Mouse (Mus musculus) forebrain, embryonic 12.5 days (tissue): Measurements from ENCODE around the gene Gm28043. TPM values are rescaled to one million over a fixed set of nuclear protein-coding genes. Genes with fewer than 3 reads are reported as not detected.

Source experiments
- ATAC-seq: fragments of 200-750 bp; cut with Nextera tagmentation; 2 replicates; pipeline ENCODE4 v1.8.0; 2017; ENCODE audit warnings: moderate TSS enrichment; ENCODE audit not compliant: low FRiP score
- H3K27ac ChIP-seq: fragments of 300-500 bp; sonication (generic); 2 replicates; pipeline ENCODE4 v1.5.1; 2016; ENCODE audit warnings: mild to moderate bottlenecking
- H3K27me3 ChIP-seq: fragments of 300-500 bp; sonication (generic); 2 replicates; pipeline ENCODE4 v1.6.1; 2016; ENCODE audit warnings: mild to moderate bottlenecking
- H3K36me3 ChIP-seq: fragments of 300-500 bp; sonication (generic); replicated peaks from 2 replicates; pipeline ENCODE4 v1.6.1; 2016; ENCODE audit warnings: mild to moderate bottlenecking
- H3K4me1 ChIP-seq: fragments of 300-500 bp; sonication (generic); 2 replicates; pipeline ENCODE4 v1.6.1; 2016
- H3K4me2 ChIP-seq: fragments of 300-500 bp; sonication (generic); 2 replicates; pipeline ENCODE4 v1.6.1; 2016; ENCODE audit warnings: mild to moderate bottlenecking, moderate library complexity
- H3K4me3 ChIP-seq: fragments of 300-500 bp; sonication (generic); replicated peaks from 2 replicates; pipeline ENCODE4 v1.5.1; 2016; ENCODE audit warnings: mild to moderate bottlenecking
- H3K9ac ChIP-seq: fragments of 300-500 bp; sonication (generic); 2 replicates; pipeline ENCODE4 v1.6.1; 2016; ENCODE audit warnings: mild to moderate bottlenecking
- H3K9me3 ChIP-seq: fragments of 300-500 bp; sonication (generic); 2 replicates; pipeline ENCODE4 v1.6.1; 2016
- WGBS: fragments of 180-500 bp; shearing (Covaris S2); methylation state at CpG from one replicate; pipeline ENCODE4 v1.1.7; 2016; 5-methylcytosine and 5-hydroxymethylcytosine counted together
- polyA plus RNA-seq: library from polyadenylated mRNA; unstranded; fragments of >200 nt; fragmentation: Nextera tagmentation; extraction: Ambion mirVana; gene quantifications from 2 replicates; pipeline ENCODE4 v1.2.1, GENCODE M21; 2016

Gene Gm28043
- polyA plus RNA-seq, 1 experiment from 2014 or later = 4.6 TPM

DNA sequence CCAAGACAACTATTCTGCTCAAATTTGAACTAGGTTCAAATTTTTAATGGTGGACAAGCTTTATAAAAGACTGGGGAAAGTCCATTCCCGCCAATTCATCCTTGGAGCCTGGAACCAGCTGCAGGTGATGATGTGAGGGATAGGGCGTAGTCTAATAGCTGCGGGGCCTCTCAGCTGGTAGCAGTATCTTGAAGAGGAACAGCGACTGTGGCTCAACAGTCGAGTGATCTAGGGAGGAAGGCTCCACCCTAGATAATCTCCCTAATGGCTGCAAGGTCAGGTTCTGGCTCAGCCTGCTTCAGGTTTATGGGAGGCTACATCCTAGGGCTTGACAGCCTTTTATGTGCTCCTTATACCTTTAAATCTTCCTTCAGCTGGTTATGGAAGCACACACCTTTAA, 14.9 kb downstream of the Gm28043 start:
- no peak for ATAC-seq
- 93% methylated on average over 5 of the region's 5 CpGs for WGBS

DNA sequence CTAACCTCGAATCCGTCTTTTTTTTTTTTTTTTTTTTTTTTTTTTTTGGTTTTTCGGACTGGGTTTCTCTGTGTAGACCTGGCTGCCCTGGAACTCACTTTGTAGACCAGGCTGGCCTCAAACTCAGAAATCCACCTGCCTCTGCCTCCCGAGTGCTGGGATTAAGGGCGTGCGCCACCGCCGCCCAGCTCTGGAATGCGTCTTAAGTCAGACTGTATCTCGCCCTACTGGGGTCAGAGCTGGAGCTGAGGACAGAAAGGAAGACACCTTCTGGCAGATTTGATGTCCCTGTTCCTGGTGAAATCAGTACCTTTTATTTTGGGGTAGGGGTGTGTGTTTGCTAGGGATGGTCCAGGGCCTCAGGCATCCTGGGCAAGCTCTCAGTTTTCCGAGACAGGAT, 17.6 kb downstream of the Gm28043 start:
- no peaks in the 10 kb centered on the region for H3K9me3 ChIP-seq
- H3K27ac ChIP-seq = no peak overlapping the region
- H3K4me2 ChIP-seq = no peak overlapping the region
- ATAC-seq = no peak
- H3K9ac ChIP-seq = no peak overlapping the region
- no peaks in the 10 kb centered on the region for H3K27me3 ChIP-seq
- no peaks in the 10 kb centered on the region for H3K4me1 ChIP-seq
- WGBS = 95% methylated on average over 11 of the region's 11 CpGs
- no peak overlapping the region for H3K4me3 ChIP-seq
- peaks cover 88% of the 10 kb centered on the region for H3K36me3 ChIP-seq

More for the DNA sequence above, 14.9 kb downstream of the Gm28043 start:
- no peaks in the 10 kb centered on the region for H3K9me3 ChIP-seq
- no peak overlapping the region for H3K4me3 ChIP-seq
- H3K27ac ChIP-seq = no peak overlapping the region
- H3K9ac ChIP-seq = no peak overlapping the region
- no peaks in the 10 kb centered on the region for H3K4me1 ChIP-seq
- H3K36me3 ChIP-seq = peaks cover 89% of the 10 kb centered on the region
- H3K4me2 ChIP-seq = no peak overlapping the region
- no peaks in the 10 kb centered on the region for H3K27me3 ChIP-seq

DNA sequence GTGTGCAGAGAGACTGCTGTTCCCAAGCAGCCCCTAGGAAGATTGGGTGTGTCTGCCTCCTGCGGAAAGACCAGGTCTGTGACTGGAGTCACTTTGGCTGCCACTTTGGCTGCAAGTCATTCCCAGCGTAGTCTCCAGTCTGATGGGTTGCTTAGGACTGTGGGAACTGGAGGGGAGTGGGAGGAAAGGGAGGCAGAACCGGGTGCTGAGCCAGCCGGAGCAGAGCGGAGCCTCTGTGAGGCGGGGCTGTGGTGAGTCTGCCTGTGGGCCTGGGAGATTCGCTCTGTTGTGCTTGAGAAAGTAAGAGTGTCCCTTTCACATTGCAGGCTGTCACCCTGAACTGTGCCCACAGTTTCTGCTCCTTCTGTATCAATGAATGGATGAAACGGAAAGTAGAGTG, 20.8 kb downstream of the Gm28043 start:
- H3K27me3 ChIP-seq = no peaks in the 10 kb centered on the region
- ATAC-seq = no peak
- no peak overlapping the region for H3K4me2 ChIP-seq
- H3K9ac ChIP-seq = no peak overlapping the region
- peaks cover 89% of the 10 kb centered on the region for H3K36me3 ChIP-seq
- no peak overlapping the region for H3K27ac ChIP-seq
- 90% methylated on average over 8 of the region's 8 CpGs for WGBS
- H3K9me3 ChIP-seq = no peaks in the 10 kb centered on the region
- no peaks in the 10 kb centered on the region for H3K4me1 ChIP-seq
- H3K4me3 ChIP-seq = no peak overlapping the region

DNA sequence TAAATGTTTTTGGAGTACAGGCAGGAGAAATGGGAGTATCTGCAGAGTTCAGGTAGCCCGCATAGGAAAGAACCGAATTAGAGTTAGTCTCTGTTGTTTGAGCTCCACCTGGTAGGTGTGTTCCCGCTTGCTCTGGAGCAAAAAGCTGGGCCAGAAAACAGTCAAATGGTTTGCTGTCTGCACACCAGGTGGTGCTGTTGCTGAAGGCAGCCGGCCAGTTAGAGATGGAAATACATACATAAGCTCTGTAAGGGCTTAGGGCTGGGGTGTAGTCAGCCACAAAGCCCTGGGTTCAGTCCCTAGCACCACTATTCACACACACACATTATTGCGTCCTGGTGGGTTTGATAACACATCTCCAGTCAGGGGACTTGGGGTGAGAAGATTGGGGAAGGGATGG, 21.4 kb downstream of the Gm28043 start:
- no peak overlapping the region for H3K9ac ChIP-seq
- H3K27me3 ChIP-seq = no peaks in the 10 kb centered on the region
- no peaks in the 10 kb centered on the region for H3K9me3 ChIP-seq
- no peaks in the 10 kb centered on the region for H3K4me1 ChIP-seq
- 73% methylated on average over 5 of the region's 5 CpGs for WGBS
- no peak overlapping the region for H3K27ac ChIP-seq
- ATAC-seq = no peak
- no peak overlapping the region for H3K4me2 ChIP-seq
- no peak overlapping the region for H3K4me3 ChIP-seq
- H3K36me3 ChIP-seq = peaks cover 89% of the 10 kb centered on the region

DNA sequence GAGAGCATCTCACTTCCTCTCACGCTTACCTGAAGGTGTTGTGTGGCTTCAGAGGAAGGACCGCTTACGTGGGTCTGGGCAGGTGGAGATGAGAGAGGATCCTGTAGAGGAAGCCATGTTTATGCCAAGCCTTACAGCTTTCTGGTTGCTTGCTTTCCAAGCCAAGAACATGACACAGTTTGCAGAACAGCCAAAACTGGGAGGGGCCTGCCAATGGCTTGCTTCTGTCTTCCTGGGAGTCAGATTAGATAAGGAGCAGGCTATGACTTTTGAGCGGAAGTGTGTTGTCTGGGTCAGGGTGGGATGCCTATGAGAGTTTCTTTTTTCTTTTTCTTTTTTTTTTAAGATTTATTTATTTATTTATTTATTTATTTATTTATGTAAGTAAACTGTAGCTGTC, 22.7 kb downstream of the Gm28043 start:
- Histone ChIP-seq H3K4me2 (no peak overlapping the region), H3K27me3 (no peaks in the 10 kb centered on the region), H3K9me3 (no peaks in the 10 kb centered on the region), H3K4me1 (no peaks in the 10 kb centered on the region), H3K4me3 (no peak overlapping the region), H3K9ac (no peak overlapping the region), H3K36me3 (peaks cover 92% of the 10 kb centered on the region), H3K27ac (no peak overlapping the region)
- ATAC-seq = no peak
- 95% methylated on average over 4 of the region's 4 CpGs for WGBS

DNA sequence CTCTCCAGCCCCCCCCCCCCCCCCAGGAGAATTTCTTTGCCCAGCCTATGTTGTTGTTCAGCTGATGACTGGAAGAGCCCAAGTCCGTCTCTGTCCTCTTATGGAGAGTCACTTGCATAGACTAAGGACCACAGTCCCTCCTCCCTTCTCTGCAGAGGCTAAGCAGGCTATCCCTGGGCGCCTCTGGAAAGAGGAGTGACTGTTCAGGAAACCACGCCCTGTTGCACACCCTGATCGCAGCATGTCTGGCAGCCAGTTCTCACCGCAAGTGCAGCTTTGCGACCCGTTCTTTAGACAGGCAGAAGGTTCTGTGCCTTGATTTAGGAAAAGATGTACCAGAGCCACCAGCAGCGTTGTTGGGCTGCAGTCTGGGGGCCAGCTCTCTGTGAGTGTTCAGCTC, 23.2 kb downstream of the Gm28043 start:
- H3K4me2 ChIP-seq = no peak overlapping the region
- H3K4me3 ChIP-seq = no peak overlapping the region
- no peak overlapping the region for H3K9ac ChIP-seq
- H3K27me3 ChIP-seq = no peaks in the 10 kb centered on the region
- no peaks in the 10 kb centered on the region for H3K4me1 ChIP-seq
- H3K9me3 ChIP-seq = no peaks in the 10 kb centered on the region
- WGBS = 84% methylated on average over 8 of the region's 8 CpGs
- no peak for ATAC-seq
- H3K36me3 ChIP-seq = peaks cover 94% of the 10 kb centered on the region
- H3K27ac ChIP-seq = no peak overlapping the region

DNA sequence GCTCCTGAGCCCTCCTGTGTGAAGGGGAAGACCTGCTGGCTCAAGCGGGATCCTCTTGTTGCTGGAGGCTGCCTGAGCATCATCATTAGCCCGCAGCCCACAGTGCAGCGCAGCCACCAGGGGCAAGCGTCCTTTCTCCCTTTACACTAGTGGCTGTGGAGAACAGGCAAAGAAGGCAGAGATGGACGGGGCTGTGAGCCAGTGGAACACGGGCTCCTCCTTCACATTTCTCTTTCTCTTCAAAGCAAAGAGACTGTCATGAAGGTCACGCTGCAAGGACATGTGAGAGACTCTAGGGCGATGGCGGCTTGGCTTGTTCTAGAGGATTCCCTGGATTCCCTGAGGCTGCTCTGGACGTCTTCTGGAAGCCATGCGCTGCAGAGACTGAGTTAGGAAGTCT, 26.3 kb downstream of the Gm28043 start:
- no peak overlapping the region for H3K27ac ChIP-seq
- ATAC-seq = no peak
- no peaks in the 10 kb centered on the region for H3K9me3 ChIP-seq
- H3K9ac ChIP-seq = no peak overlapping the region
- H3K27me3 ChIP-seq = no peaks in the 10 kb centered on the region
- H3K4me2 ChIP-seq = no peak overlapping the region
- H3K4me1 ChIP-seq = no peaks in the 10 kb centered on the region
- WGBS = 93% methylated on average over 11 of the region's 11 CpGs
- H3K36me3 ChIP-seq = peaks cover 74% of the 10 kb centered on the region
- no peak overlapping the region for H3K4me3 ChIP-seq

DNA sequence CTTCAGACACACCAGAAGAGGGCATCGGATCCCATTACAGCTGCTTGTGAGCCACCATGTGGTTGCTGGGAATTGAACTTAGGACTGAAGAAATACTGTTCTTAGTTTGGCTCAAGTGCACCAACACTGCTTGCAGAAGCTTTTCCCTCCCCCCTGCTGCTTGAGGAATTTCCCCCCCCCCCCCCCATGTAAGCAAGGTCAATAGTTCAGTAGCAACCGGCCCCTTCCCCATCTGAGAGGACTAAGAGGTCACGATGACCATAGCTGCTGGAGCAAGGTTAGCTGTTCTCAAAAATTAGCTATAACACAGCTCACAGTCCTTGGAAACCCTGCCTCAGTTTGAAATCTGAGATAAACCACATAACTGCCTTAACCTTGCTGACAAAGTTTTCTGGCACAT, 27.5 kb downstream of the Gm28043 start:
- ATAC-seq = no peak
- WGBS = 85% methylated on average over 3 of the region's 3 CpGs
- peaks cover 61% of the 10 kb centered on the region for H3K36me3 ChIP-seq

DNA sequence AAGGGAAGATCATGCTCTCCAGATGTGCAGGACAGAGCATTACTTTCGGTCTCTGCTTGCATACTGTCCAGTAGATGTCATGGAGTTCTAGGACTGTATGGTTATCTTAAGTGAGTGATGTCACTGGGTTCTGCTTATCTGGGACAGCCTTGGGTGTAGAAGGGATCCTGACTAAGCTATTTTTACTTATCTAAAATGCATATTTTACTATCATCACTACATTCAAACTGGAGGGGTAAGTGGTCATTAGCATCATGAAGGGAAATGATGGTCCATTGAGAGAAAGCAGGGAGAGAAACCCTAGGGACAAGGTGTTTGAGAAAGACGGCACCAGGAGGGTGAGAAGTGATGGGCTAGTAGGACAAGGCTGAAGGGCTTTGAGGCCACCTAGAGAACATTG, 43.6 kb downstream of the Gm28043 start:
- peaks cover 3% of the 10 kb centered on the region for H3K36me3 ChIP-seq
- H3K9ac ChIP-seq = no peak overlapping the region
- no peaks in the 10 kb centered on the region for H3K27me3 ChIP-seq
- no peaks in the 10 kb centered on the region for H3K9me3 ChIP-seq
- no peak overlapping the region for H3K4me3 ChIP-seq
- H3K27ac ChIP-seq = no peak overlapping the region
- no peak for ATAC-seq
- 85% methylated on average over 2 of the region's 2 CpGs for WGBS
- H3K4me2 ChIP-seq = no peak overlapping the region
- H3K4me1 ChIP-seq = peaks cover 14% of the 10 kb centered on the region

More for the DNA sequence above, 27.5 kb downstream of the Gm28043 start:
- Histone ChIP-seq H3K27ac (no peak overlapping the region), H3K9me3 (no peaks in the 10 kb centered on the region), H3K27me3 (no peaks in the 10 kb centered on the region), H3K4me2 (no peak overlapping the region), H3K4me3 (no peak overlapping the region), H3K9ac (no peak overlapping the region), H3K4me1 (no peaks in the 10 kb centered on the region)

DNA sequence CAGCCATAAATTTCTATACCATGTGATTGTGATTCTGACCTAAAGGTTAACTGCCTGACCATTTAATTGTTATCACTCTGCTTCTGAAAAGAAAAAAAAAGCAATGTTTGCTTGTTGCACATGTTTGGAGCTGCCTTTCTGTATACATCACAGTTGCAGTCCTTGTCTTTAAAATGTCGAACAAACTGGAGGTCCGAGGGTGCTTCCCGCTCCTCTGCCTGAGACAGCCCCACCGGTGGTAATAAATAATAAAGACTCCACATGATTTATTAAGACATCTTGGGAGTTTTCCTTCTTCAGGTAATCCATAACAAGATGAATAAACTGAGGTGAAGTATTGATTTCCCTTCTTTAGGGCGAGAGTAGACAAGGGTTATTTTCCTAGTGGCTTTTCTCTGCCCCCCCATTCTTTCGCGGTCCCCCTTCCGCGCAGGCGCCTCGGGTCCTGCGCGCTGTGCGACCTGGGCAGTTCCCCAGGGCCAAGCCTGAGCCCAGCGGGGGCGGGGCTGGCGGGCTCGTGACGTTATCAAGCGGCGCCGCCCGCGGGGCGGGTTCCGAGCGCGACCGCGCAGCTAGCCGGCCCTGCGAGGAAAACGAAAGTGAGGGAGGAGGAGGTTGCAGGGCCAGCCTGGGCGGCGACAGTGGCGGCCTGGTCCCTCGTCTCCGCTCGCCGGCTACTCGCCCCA, 45.5 kb downstream of the Gm28043 start, which contains the start of gene Cmtr1:
TSS of gene Cmtr1 (plus strand) at position 520 of the 686 bp plus-strand sequence.
- H3K27ac ChIP-seq = peak within 1 kb of the TSS; percentile 92
- WGBS = 1% methylated on average over 33 of the region's 41 CpGs
- ATAC-seq = peak; percentile 97

DNA sequence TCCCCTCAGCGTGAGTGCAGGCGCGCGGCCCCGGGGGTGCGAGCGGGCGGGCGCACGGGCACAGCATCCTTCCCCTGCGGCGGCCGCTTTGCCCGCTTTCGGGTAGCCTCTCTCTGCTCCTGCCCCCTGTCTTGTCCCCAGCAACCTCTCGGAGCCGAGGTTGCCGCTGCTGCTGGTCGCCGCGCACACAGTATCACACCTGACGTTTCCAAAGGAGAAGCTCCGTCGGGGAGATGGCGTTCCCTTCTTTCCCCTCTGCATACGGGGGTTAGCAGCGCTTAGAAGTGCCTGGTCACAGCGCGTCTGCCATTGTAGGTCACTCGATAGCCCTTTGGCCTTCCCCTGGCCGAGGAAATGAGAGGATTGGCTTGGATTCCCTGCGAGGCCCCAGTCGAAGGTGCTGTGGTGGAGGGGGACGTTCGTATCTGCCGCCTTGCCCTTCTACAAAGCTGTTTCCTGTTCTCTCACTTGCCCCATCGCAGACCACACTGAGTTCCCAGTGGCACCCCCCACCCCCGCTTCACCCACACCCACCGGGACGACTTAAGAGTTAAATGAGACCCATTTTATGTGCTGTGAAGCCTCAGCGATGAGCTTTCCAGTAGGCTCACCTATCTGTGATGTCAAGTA, 46.2 kb downstream of the Gm28043 start:
- H3K27me3 ChIP-seq = no peaks in the 10 kb centered on the region
- H3K4me1 ChIP-seq = peaks cover 14% of the 10 kb centered on the region
- H3K36me3 ChIP-seq = peaks cover 19% of the 10 kb centered on the region
- H3K4me2 ChIP-seq = peak overlapping the region; percentile 96
- peak overlapping the region; percentile 91 for H3K9ac ChIP-seq
- no peak for ATAC-seq
- H3K9me3 ChIP-seq = no peaks in the 10 kb centered on the region
- peak overlapping the region; percentile 92 for H3K27ac ChIP-seq
- peak overlapping the region; percentile 96 for H3K4me3 ChIP-seq
- WGBS = 1% methylated on average over 30 of the region's 41 CpGs

More for the DNA sequence above, 45.5 kb downstream of the Gm28043 start, which contains the start of gene Cmtr1:
- Histone ChIP-seq H3K4me3 (peak within 1 kb of the TSS; percentile 96), H3K36me3 (peaks cover 18% of the 10 kb centered on the region), H3K9ac (peak within 1 kb of the TSS; percentile 91), H3K4me1 (peaks cover 14% of the 10 kb centered on the region), H3K4me2 (peak within 1 kb of the TSS; percentile 96), H3K27me3 (no peaks in the 10 kb centered on the region), H3K9me3 (no peaks in the 10 kb centered on the region)

DNA sequence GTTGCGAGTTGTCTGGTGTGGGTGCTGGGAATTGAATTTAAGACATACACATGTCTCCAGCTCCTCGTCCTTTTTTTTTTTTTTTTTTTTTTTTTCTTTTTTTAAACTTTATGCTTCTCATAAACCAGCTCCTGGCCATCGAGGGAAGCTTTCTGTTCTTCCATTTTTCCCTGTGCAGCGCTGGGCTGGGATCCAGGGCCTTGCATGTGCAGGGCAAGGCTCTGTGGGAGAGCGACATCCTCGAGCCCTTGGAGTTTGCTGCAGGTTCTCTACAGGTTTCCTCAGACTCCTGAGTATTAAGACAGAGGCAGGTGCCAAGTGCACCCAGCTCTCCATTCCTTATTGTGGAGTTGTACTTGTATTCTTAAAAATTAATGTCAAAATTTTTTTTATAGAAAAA, 47.5 kb downstream of the Gm28043 start:
- peaks cover 14% of the 10 kb centered on the region for H3K4me1 ChIP-seq
- peaks cover 27% of the 10 kb centered on the region for H3K36me3 ChIP-seq
- no peak for ATAC-seq
- no peak overlapping the region for H3K4me3 ChIP-seq
- H3K27ac ChIP-seq = no peak overlapping the region
- no peaks in the 10 kb centered on the region for H3K27me3 ChIP-seq
- no peaks in the 10 kb centered on the region for H3K9me3 ChIP-seq
- H3K9ac ChIP-seq = no peak overlapping the region
- no peak overlapping the region for H3K4me2 ChIP-seq
- 96% methylated on average over 5 of the region's 6 CpGs for WGBS
